Mouse (Mus musculus): ENCODE measurements around the gene Ctc1.

DNA sequence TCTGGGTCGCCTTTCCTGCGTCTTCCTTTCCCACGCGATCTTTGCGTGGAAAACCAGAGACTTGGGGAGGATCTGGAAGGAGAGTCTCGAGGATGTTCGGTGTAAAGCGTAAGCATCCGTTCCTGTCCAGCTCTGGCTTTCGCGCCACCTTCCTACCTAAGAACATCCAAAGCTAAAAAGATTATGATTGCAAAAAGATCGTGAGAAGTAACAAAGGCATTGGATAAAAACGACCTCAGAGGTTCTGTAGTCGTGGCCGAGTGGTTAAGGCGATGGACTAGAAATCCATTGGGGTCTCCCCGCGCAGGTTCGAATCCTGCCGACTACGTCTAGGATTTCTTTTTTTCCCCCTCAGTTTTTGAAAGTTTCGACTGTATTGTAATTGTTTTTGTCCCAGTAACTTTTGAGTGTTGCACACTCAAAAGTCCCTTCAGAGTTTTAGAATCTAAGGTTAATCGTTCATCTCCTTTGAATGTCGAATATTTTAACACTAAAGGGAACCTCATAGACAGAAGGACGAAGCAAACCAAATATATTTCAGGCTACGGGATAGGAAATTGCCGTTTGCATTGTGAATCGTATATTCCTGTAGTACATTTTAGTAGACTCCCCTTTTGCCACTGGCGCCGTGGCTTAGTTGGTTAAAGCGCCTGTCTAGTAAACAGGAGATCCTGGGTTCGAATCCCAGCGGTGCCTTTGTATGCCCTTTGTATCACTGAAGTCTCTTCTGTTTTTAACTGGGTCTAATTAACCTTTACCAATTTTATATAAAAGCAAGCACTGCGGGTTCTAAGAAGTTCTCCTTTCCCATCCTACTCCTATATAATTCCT lies 21.7 kb downstream of the Ctc1 start:
- peak; percentile 26; the same call in 1 of the 2 replicates for TF ChIP-seq EP300 (IDR thresholded peaks at IDR 0.05; ENCODE audit: low read depth)
- TF ChIP-seq CTCF (IDR thresholded peaks at IDR 0.05; ENCODE audit: low read depth): no peak

Data from heart, postnatal 0 days (tissue).